Mouse (Mus musculus): ENCODE data around the gene Nhs. TPM values are rescaled to one million over a fixed set of nuclear protein-coding genes. Genes with fewer than 3 reads are reported as not detected.

Gene Nhs
- polyA plus RNA-seq, 1 experiment = not detected

GRCm38 (mm10) chrX:161921581-161921980 lies 237.9 kb downstream of the Nhs start:
- no peak for TF ChIP-seq GATA1 (IDR thresholded peaks at IDR 0.05; ENCODE audit: low read length)

- TF ChIP-seq GATA1 (IDR thresholded peaks at IDR 0.05; ENCODE audit: low read length) = no peak
Measured at GRCm38 (mm10) chrX:161909963-161910362, 249.6 kb downstream of the Nhs start.

- no peak for TF ChIP-seq GATA1 (IDR thresholded peaks at IDR 0.05; ENCODE audit: low read length)
Measured at GRCm38 (mm10) chrX:161908652-161909403, 250.7 kb downstream of the Nhs start.

- TF ChIP-seq GATA1 (IDR thresholded peaks at IDR 0.05; ENCODE audit: low read length) = no peak
Measured at GRCm38 (mm10) chrX:161907595-161908592, 251.6 kb downstream of the Nhs start.

- TF ChIP-seq GATA1 (IDR thresholded peaks at IDR 0.05; ENCODE audit: low read length) = no peak
Measured at GRCm38 (mm10) chrX:161894442-161894841, 265.1 kb downstream of the Nhs start.

GRCm38 (mm10) chrX:161883661-161884060 lies 275.9 kb downstream of the Nhs start:
- TF ChIP-seq GATA1 (IDR thresholded peaks at IDR 0.05; ENCODE audit: low read length) = no peak

GRCm38 (mm10) chrX:161877123-161877522 lies 282.4 kb downstream of the Nhs start:
- no peak for TF ChIP-seq GATA1 (IDR thresholded peaks at IDR 0.05; ENCODE audit: low read length)

GRCm38 (mm10) chrX:161873511-161873910 lies 286.0 kb downstream of the Nhs start:
- no peak for TF ChIP-seq GATA1 (IDR thresholded peaks at IDR 0.05; ENCODE audit: low read length)

GRCm38 (mm10) chrX:161871306-161871705 lies 288.2 kb downstream of the Nhs start:
- TF ChIP-seq GATA1 (IDR thresholded peaks at IDR 0.05; ENCODE audit: low read length) = no peak

GRCm38 (mm10) chrX:161855630-161856029 lies 303.9 kb downstream of the Nhs start:
- TF ChIP-seq GATA1 (IDR thresholded peaks at IDR 0.05; ENCODE audit: low read length) = no peak

- TF ChIP-seq GATA1 (IDR thresholded peaks at IDR 0.05; ENCODE audit: low read length) = no peak
Measured at GRCm38 (mm10) chrX:161853626-161854312, 305.8 kb downstream of the Nhs start.

- no peak for TF ChIP-seq GATA1 (IDR thresholded peaks at IDR 0.05; ENCODE audit: low read length)
Measured at GRCm38 (mm10) chrX:161790182-161790581, 369.3 kb downstream of the Nhs start.
